Mouse (Mus musculus) testis, postnatal 10 days (tissue): ENCODE data around the gene Mrpl49.
"Not testable (repeated sequence)": the region's sequence is repeated elsewhere in the genome, so short reads cannot be mapped to it uniquely, and the experiment has no call there.

Source experiments
- DNase-seq: peaks from one replicate; pipeline ENCODE4 v3.0.0; 2021; ENCODE audit warnings: low spot score

The Mrpl49 gene

DNA sequence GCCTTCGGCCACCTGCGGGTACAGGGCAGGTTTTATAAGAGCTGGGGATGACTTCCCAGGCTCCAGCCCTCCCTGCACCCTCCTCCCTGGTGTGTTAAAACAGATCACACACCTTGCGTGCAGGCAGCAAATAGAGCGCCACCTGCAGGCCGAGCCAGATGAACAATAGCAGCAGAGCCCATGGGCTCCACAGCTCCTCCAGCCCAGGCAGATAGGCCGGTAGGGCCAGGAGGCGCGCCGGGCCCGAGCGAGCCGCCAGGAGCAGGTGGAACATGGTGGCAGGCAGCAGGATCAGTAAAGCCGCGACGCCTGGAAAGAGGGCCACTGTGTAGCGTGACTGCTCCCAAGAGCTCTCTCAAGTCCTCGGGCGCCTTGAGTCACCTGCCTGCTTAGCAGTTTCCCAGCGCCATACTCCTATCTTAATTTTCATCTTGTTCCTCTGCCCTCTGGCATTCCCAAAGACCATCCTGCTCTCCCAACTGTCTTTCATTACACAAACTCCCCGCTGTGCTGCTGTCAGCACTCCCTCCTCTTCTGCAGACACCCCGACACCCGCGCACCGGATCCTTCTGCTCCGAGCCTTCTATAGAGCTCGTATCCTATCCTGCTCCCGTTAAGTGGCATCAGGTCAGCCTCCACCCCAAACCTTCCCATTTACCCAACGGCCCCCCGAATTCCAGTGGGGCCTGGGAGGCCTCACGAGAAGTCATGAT is 9.6 kb upstream of the Mrpl49 start:
- DNase-seq = peak; percentile 90

GRCm38 (mm10) chr19:6066571-6066970 is 9.0 kb upstream of the Mrpl49 start:
- DNase-seq = no peak

DNA sequence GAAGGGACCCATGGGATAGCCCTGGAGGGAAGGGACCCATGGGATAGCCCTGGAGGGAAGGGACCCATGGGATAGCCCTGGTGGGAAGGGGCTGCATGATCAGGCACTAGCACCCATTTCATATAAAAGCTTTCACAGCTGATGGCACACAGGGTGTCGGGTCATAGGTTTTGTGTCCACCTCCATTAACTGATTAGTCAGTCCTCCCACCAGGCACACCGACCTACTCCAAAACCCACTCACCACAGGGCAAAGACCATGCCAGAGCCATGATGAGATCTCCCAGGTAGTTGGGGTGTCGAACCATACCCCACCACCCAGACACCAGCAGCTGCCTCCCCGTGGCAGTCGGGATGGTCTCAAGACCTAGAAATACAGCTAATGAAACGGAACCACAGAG is 5.5 kb upstream of the Mrpl49 start:
- DNase-seq = no peak

GRCm38 (mm10) chr19:6062418-6062817 is 4.8 kb upstream of the Mrpl49 start:
- no peak for DNase-seq

GRCm38 (mm10) chr19:6061641-6062302 is 4.2 kb upstream of the Mrpl49 start:
- no peak for DNase-seq

DNA sequence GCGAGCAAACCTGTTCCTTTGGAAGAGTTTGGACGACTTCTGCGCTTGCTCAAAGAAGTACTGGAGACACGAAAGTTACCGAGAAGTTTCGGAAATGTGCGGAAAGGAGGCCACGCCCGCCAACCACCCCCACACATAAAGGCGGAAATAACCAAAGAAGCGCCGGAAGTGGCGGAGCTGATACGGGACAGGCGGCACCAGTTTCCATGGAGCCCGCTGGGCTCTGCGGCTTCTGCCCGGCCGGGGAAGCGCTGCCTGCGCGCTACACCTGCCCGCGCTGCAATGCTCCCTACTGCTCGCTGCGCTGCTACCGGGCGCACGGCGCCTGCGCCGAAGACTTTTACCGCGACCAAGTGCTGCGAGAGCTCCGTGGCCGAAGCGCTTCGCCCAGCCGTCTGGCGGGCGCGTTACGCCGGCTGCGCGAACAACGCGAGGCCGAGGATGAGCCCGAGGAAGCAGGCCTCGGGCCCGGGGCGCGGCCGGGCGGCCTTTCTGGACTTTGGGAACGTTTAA is 3.5 kb upstream of the Mrpl49 start, which contains the start of gene Znhit2:
Znhit2 (plus strand) TSS at position 172 of the 513 bp plus-strand sequence.
- DNase-seq = peak; percentile 94

GRCm38 (mm10) chr19:6058966-6059365 is 1.4 kb upstream of the Mrpl49 start:
- DNase-seq = no peak

- no peak for DNase-seq
Observed at GRCm38 (mm10) chr19:6058513-6058912, 928 bp upstream of the Mrpl49 start.

DNA sequence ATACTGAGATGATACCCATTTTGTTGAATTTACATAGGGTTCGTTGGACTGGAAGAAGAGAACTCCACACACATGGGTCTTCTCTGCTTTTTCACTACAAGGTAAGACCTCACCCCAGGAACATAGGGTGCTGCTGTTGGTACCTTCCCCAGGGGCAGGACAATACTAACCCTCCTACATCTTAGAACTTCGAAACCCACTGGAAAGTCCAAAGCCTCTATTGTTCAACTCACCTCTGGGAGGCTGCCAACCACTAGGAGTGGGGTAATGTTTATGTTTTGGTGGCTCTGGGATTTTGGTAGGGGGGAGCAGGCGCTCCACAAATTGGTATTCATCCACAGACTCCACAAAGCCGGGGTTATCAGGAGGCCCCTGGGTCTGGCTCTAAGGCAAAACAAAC is 889 bp downstream of the Mrpl49 start:
- DNase-seq = no peak

DNA sequence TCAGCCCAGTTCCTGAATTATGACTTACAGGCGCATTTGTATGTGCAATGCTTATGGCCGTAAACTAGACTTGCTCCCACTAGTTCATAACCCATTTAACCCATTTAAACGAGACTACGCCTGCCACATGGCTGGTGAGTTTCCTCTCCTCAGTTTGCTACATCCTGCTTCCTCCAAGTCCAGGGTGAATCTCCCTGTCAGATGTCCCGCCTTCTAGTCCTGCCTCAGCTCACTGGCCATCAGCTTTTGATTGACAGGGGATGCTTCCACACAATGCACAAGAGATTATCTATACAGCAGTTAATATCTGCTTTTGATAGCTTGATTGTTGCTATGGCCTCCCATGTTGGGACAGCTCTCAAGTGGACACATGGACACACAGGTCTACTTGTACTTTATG is 3.3 kb downstream of the Mrpl49 start:
- no peak for DNase-seq

DNA sequence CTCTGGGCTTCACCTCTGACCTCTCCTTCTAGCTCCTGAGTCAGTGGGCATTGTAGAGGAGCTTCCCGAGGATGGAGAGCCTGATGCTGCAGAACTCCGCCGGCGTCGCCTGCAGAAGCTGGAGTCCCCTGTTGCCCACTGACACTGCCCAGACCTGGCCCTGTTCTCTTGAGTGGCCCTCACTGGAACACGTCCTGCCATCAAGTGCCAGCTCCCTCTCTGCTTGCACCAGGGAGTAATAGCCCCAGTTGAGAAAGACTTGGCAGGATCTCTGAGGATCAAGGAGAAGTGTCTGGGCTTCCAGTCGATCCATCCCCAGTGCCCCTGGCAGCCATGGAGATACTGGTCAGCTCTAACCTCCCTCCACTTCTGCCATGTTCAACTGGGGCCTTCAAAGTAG is 5.1 kb downstream of the Mrpl49 start:
- DNase-seq = no peak

DNA sequence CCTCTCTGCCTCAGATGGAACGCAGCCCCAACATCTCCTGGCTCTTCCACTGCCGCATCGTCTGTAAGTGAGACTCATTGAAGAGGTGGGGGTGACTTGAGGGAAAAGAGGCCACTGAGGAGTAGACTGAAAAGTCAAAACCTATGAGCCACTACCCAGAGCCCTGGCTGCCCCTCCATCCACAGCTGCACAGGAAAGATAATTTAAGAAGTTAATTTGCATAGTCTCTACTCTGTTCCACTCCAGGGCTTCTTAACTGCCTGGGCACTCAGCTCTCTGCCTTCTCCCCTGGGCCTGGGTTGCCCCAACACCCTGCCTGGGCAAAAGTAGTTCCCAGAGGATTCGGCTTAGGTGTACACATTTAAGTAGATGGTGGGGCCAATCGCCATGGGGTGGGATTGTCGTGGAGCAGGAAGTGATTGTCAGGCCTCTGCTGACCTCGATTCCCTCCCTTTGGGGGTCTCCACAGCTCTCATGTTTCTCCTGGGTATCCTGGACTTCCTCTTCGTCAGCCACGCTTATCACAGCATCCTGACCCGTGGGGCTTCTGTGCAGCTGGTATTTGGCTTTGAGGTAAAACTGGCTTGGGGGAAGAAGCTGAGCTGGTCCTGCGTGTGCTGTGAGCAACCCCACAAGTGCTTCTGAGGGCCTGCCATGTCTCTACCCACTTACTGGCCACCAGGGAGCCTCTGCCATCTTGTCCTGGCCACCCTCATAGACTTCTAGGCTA is 8.7 kb downstream of the Mrpl49 start:
- DNase-seq = no peak

- DNase-seq = no peak
Observed at GRCm38 (mm10) chr19:6047899-6048166, 9.8 kb downstream of the Mrpl49 start.

DNA sequence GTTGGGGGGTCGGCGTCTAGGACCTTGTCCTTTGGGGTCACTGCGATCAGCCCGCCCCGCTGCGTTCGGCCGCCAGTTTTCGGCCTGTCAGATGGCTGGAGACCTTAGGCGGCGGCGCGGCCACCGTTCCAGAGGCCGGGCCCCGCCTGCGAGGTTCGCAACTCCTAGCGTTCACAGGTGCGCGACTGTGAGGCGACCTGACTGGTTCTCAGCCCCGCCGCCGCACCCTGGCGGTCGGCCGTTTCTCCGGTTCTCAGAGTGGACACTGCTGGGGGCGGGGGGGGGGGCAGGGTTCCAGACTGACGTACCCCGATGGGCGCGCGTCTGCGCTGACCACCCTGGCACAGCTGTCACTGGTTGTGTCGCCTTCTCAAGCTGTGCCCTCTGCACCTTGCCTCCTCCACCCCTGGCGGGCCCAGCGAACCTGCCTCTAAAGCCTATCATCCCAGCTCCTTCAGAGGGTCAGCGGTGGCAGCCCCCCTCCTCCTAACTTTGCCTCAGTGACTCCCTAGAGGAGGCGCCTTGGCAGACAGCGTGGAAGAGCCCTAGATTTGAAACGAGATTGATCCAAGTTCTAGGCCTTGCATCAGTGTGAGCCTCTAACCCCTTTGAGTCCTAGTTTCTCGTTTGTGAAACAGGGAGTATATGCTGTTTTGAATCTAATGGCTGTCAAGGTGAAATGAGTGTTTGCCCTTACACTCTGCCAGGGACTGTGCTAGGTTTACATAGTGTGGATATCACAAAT is 10.3 kb downstream of the Mrpl49 start:
- no peak for DNase-seq

DNA sequence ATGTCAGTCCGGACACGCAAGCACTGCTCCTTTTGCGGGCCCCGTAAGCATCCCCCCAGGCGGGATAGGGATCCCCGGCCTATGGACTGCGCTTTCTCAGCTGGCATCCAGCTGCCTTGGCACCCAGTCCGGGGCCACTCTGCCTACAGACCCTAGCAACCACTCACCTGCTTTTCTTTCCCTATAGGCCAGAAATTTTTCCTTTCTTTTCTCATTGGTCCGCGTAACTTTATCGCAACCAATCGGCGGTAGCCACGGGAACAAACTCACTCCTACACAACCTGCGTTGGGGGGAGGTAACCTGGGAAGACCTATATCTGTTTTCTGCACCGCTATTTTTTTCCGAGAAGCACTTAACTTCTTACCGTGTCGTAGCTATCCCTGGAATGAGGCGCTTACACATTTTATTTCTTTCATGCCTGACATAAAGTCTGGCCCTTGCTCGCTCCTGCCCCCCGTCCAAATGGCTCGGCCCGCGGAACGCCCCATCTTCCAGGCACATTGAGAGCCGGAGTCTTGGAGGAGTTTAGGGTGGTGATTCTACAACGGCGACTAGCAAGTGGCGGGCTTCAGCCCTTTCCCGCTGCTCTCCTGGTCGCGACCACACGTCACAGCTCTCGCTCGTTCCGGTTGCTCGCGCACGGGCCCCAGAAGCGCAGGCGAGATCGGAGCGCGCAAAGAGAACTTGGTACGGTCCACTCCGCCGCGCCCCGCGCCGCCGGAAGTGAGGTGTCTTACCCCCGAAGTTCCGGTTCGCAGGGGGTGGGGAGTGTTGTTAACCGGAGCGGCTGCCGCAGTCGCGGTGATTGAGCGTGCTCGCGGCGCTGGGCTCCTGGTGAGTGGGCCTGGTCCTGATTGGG is 11.1 kb downstream of the Mrpl49 start, which contains the start of gene Syvn1:
Syvn1 (plus strand) TSS at position 283 of the 860 bp plus-strand sequence.
- DNase-seq = peak; percentile 89

DNA sequence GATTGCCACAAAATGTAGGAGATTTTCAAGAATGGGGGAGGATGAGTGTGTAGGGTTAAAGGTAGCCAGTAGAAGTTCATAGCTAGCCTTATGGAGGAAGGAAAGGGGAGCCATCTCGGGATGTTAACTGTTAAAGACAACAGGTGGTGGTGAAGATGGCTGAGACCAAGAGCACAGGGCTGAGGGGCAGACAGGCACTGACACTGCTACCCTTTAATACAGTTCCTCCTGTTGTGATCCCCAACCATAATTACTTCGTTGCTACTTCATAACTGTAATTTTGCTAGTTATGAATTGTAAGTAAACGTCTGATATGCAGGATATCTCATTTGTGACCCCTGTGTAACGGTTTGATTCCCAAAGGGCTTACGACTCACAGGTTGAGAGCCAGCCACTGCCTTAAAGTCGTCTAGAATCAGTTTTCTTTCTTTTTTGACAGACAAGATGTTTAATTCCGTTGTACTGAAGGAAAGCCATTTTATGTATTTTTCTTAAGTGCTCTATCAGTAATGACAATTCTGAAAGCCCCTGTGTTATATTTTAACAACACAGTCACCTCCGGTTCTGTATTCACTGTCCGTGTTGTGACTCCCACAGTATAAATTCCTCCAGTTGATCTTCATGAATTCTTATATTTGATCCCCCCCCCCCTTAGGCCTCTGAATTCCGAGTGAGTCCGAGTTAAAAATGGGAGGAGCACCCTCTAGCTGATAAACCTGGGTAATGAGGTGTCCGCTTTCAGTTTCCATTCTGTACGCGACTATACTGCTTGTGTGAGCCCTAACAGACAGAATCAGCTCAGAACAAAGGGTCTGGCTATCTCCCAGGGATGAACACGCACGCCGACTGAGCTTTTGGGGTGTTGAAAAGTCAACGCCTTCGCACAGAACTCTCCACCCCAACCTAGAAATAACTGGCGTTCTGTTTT is 12.0 kb downstream of the Mrpl49 start:
- no peak for DNase-seq

DNA sequence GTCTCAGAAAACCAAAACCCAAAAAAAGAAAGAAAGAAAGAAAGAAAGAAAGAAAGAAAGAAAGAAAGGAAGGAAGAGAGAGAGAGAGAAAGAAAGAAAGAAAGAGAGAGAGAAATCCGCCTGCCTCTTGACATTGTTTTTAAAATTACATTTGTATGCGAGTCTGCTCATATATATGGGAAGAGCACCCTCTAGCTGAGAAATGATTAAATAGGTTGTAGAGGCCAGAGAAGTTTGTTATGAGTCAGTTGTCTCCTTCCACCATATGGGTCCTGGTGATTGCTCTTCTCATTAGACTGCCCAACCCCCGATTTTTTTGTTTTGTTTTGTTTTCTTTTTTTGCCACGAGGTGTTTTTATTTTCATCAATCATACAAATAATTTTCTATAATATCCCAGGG is 13.5 kb downstream of the Mrpl49 start:
- DNase-seq = not testable (repeated sequence)

GRCm38 (mm10) chr19:6042293-6042692 is 15.3 kb downstream of the Mrpl49 start:
- no peak for DNase-seq

- no peak for DNase-seq
Observed at GRCm38 (mm10) chr19:6040002-6040401, 17.6 kb downstream of the Mrpl49 start.

DNA sequence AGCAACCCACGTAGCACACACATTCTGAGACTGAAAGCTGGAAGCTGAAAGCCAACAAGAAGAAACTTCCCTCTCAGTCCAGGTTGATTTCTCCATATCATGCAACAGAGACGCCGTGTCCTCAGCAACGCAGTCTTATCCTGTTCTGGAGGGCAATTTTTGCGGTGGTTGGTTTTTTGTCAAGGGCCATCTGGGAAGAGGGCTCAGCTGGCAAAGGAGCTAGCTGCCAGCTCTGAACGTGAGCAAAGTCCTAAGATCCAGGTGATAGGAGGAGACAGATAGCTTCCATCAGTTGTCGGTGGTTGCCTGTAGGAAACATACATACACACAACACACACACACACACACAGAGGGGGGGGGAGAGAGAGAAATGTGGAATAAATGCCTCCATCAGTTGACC is 19.3 kb downstream of the Mrpl49 start:
- no peak for DNase-seq
